Mouse (Mus musculus): ENCODE measurements around the gene Allc.

Allc gene

DNA sequence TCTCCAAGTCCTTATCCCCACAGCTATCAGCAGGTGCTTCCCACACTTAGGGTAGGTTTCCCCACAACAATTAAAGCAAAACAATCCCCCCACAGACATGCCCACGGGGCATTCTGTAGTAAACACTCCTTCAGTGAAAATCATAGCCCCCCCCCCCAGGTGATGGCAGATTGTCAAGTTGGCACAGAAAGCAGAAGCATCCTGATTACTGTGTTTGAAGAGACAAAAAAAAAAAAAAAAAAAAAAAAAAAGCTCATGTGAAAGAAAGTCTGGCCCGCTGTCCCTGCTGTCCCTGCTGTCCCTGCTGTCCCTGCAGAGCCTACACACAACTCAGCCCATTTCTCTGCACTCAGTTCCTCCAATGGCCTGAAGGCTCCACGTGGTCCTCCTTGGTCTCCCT, 1.7 kb upstream of the Allc start:
- DNase-seq (ENCODE audit: low read depth, low spot score): no peak

DNA sequence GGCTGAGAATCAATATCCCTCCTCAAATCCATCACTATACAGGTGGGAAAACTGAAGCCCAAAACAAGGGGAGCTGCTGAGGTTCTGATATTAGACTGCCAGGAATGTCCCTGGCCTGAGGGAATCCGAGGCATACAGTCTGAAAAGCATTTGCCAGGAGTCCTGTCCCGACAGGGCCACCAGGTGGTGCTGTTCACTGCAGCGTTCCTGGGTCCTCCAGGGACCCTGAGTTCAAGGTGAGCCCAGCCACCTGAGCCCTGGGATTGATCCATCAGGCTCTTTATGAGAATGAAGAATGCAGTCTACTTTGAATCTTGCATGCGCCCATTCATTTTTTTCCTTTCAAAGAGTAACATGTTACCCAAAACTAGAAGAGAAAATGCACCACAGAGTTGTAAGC, 3.2 kb downstream of the Allc start:
- DNase-seq (ENCODE audit: low read depth, low spot score): no peak

DNA sequence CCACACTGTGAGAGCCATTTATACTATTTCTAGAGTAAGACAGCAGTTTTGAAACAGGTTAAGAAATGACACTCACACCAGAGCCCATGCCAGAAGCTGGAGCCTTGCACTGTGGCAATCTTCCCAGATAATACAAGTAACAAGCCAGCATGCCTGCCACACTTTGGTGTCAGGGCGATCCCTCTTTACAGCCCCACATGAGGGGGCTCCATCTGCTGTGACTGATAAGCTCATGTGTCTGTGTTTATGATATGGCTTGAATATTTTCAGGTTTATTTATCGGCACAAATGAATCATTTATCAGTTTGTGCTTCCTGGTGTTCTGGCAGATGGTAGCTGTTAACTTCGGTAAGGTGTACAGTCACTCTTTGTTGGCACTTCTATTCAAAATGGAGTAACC, 4.2 kb downstream of the Allc start:
- no peak for DNase-seq (ENCODE audit: low read depth, low spot score)

DNA sequence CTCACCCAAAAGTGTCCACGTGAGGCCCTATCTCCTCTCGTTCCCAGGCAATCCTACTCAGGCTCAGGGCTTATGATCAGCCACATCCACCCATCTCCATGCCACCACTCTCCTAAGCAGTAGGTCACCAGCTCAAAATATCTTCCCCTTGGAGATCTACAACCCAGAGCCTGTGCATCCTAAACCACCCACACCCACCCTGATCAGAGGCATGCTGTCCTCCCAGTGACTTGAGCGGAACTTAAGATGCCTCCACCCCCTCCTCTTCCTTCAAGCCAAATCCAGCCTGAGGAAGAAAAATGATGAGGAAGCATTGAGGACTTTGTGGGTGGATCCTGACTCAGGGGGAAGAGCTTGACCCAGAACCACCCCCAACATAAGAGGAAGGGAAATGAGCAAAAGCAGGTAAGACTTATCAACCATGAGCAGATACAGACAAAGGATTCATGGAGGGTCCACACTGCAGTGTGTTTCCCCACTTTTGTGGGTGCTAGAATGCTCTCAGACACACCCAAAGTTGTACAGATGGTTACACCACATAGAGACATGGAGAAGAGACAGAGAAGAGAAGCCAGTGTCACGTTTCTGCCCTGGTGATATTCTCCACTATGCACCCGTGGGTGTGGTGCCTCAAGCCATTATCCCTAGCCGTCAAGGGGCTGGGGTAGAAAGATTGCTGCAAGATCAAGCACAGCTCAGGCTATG, 6.8 kb downstream of the Allc start:
- DNase-seq (ENCODE audit: low read depth, low spot score): no peak

DNA sequence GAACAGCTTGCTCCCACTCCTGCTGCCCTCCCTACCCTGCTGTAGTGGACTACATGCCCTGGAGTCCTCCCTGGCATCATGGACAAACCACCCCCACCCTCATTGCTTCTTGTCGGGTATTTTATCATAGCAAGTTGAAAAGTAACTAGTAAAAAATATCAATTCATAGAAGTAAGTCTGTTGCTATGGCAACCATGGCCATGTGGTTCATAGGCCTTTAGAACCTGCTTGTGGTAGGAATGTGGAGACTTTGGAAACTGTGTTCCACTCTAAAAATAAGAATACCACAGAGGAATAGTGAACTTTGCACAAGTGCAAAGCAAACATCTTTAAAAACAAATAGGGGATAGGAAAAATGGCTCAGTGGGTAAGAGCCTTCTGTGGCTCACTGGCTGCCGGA, 10.1 kb downstream of the Allc start:
- no peak for DNase-seq (ENCODE audit: low read depth, low spot score)

DNA sequence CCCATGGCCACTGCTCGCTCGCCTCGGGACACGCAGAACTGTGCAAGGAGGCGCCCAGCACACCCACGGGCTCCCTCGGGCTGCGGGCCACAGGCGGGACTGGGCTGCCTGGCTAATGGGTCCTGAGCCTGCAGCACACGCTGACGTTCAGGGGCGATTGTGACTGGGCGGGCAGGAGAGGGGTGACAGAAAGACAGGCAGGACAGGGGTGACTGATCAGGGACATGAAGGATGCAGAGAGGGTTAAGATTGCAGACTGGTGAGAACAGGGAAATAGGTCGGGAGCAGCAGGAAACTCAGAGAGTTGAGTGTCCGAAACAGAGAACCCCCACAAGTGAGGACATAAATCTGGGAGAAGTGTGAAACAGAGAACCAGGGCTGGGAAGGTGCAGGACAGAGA, 30.0 kb downstream of the Allc start, which contains the start of gene Dcdc2c:
Gene Dcdc2c (minus strand): TSS at position 101 of the 400 bp plus-strand sequence.
- no peak for DNase-seq (ENCODE audit: low read depth, low spot score)

DNA sequence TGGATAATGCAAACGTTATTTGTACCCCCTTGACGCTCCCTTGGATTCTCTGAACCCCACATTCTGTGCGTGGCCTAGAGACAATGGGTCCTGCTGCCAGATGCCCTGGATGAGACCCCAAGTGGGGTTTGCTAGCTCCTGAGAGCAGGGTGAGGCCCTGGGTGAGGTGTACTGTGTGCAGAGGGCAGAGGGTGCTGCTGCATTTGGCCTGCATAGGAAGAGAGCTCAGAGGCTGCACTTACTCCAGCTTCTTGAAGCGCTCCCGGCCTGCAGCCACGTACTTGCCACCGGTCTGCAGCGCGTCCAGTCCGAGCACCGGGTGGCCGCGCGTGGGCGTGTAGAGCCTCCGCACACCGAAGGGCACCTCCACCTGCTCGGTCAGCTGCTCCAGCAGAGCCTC, 30.5 kb downstream of the Allc start:
- no peak for DNase-seq (ENCODE audit: low read depth, low spot score)

DNA sequence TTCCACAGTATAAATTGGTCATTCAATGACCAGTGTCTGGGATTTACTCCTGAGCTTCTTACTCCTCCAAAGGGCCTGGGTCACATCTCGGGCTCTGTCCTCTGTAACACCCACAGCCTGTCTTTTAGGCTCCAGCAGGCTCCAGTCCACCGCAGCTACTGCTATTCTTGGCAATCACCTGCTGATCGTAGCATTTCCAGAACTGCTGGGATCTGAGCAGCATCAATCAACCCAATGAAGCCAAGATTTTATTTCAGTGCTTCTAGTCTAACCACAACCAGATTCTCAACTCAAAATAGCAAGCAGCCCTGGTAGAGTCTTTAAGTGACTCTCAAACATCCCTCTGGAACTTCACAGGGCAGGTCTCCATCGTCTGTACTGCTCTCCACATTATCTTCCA, 33.4 kb downstream of the Allc start:
- DNase-seq (ENCODE audit: low read depth, low spot score): no peak

DNA sequence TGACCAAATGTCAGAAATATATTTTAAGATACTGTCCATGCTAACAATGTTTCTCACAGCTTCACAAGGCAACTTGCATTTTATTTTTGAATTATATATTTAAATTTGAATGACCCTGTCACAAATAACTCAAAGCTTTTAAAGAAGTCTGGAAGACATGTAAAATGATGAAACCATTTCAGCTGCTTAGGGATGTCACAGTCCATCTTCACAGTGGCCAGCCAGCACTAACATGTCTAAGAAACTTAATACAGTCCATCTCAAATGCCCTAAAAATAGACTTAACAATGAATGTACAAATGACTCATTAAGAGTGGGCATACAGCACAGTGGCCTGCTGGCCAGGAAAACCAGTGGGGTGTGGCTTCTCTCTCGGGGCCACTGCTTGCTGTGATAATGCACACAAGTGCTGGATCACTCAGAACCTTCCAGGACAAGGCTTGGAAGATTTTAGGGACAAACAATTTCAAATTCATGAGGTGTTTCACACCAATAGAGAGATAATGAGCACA, 68.0 kb downstream of the Allc start:
- no peak for DNase-seq (ENCODE audit: low read depth, low spot score)

DNA sequence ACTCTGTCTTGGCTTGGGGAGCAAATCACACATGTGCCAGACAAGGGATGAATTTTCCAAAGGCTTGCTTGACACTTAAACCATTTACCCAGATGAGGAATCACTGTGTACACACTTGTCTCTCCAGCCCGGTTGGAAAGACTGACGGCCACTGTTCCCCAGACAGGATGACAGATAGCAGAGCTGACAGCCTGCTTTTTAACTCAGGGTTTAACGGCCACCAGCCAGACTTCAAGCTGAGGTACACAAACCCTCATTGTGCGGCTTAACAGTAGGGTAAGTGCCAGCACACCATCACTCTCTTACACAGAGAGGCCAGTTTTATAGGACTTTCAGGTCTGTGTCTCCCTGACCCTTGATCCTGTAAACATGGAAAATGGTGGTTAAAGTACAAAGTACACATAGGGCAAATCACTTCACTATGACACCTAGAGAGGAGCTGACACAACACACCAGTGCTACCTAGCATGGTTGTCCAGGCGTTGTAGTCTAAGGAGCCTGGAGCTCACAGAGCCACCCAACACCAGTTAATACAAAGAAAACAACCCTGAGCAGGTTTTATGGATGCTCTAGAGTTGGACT, 72.5 kb downstream of the Allc start:
- DNase-seq (ENCODE audit: low read depth, low spot score): no peak
